Mouse (Mus musculus) cerebellum, adult 8-10 months (tissue): ENCODE data around the gene Phlpp2.
A peak's percentile ranks its signal among the peaks of the same experiment; 100 is the strongest.

Source experiments
- DNase-seq: peaks from one replicate; pipeline ENCODE4 v3.0.0; 2022

Phlpp2 gene

GRCm38 (mm10) chr8:109903909-109904469 is 35.6 kb downstream of the Phlpp2 start:
- no peak for DNase-seq

- no peak for DNase-seq
Measured at GRCm38 (mm10) chr8:109904928-109905668, 36.8 kb downstream of the Phlpp2 start.

- DNase-seq = no peak
Measured at GRCm38 (mm10) chr8:109906907-109907306, 38.6 kb downstream of the Phlpp2 start.

- no peak for DNase-seq
Measured at GRCm38 (mm10) chr8:109907376-109907775, 39.0 kb downstream of the Phlpp2 start.

GRCm38 (mm10) chr8:109917277-109917676 is 48.9 kb downstream of the Phlpp2 start:
- DNase-seq = peak; percentile 43

GRCm38 (mm10) chr8:109920406-109921390 is 52.4 kb downstream of the Phlpp2 start:
- peak; percentile 25 for DNase-seq

- DNase-seq = no peak
Measured at GRCm38 (mm10) chr8:109941606-109942360, 73.4 kb downstream of the Phlpp2 start.

- no peak for DNase-seq
Measured at GRCm38 (mm10) chr8:109945153-109945632, 76.9 kb downstream of the Phlpp2 start.

GRCm38 (mm10) chr8:109945694-109946093 is 77.4 kb downstream of the Phlpp2 start:
- DNase-seq = no peak

- no peak for DNase-seq
Measured at GRCm38 (mm10) chr8:109946272-109946671, 77.9 kb downstream of the Phlpp2 start.

- DNase-seq = peak; percentile 44
Measured at GRCm38 (mm10) chr8:109947447-109948284, 79.3 kb downstream of the Phlpp2 start.

- peak; percentile 12 for DNase-seq
Measured at GRCm38 (mm10) chr8:109948285-109948564, 79.9 kb downstream of the Phlpp2 start.

- no peak for DNase-seq
Measured at GRCm38 (mm10) chr8:109952171-109952570, 83.8 kb downstream of the Phlpp2 start.

GRCm38 (mm10) chr8:109954486-109954948 is 86.2 kb downstream of the Phlpp2 start:
- no peak for DNase-seq

- no peak for DNase-seq
Measured at GRCm38 (mm10) chr8:109957167-109958028, 89.1 kb downstream of the Phlpp2 start.

GRCm38 (mm10) chr8:109958036-109958655 is 89.8 kb downstream of the Phlpp2 start:
- no peak for DNase-seq

GRCm38 (mm10) chr8:109959112-109959511 is 90.8 kb downstream of the Phlpp2 start:
- no peak for DNase-seq

- no peak for DNase-seq
Measured at GRCm38 (mm10) chr8:109961693-109962367, 93.5 kb downstream of the Phlpp2 start, which contains the start of gene Marveld3. Gene Marveld3, minus strand, starts transcription at chr8:109962203.

- DNase-seq = no peak
Measured at GRCm38 (mm10) chr8:109962896-109963295, 94.6 kb downstream of the Phlpp2 start.
